Mouse (Mus musculus) layer of hippocampus, postnatal 25 days (tissue): ENCODE measurements around the gene Ctsa. TPM values are rescaled to one million over a fixed set of nuclear protein-coding genes. Genes with fewer than 3 reads are reported as not detected.
A peak's percentile ranks its signal among the peaks of the same experiment; 100 is the strongest.
"Not testable (repeated sequence)": the region's sequence is repeated elsewhere in the genome, so short reads cannot be mapped to it uniquely, and the experiment has no call there.

Experiments
- DNase-seq, 2 experiments: peaks; one replicate each; pipeline ENCODE4 v3.0.0; 2022; ENCODE audit warnings: mixed read lengths in 2 of 2, low spot score in 1 of 2; ENCODE audit errors: extremely low spot score in 1 of 2
- total RNA-seq, 2 experiments: library from RNA; stranded (reverse); gene quantifications; 2 replicates each; pipeline ENCODE4 v1.2.3; 2021

The Ctsa gene
- 100 to 1,000 TPM in 1 of 2 experiments, 10 to 100 TPM in 1; 93.3 to 106 TPM for total RNA-seq

GRCm38 (mm10) chr2:164832748-164833301 is at the start of gene Ctsa:
Ctsa (plus strand) TSS chr2:164832873.
- peak; percentile 70 for DNase-seq

- no peak for DNase-seq
Observed at GRCm38 (mm10) chr2:164783926-164784581, 48.6 kb upstream of the Ctsa start.

GRCm38 (mm10) chr2:164784869-164785420 is 47.7 kb upstream of the Ctsa start:
- no peak for DNase-seq

GRCm38 (mm10) chr2:164785481-164786387 is 46.9 kb upstream of the Ctsa start, which contains the start of gene Snx21:
Snx21 (plus strand) TSS chr2:164785823.
- peak; percentile 64 to 85 for DNase-seq

- DNase-seq = no peak
Observed at GRCm38 (mm10) chr2:164786388-164786885, 46.2 kb upstream of the Ctsa start.

GRCm38 (mm10) chr2:164787032-164787431 is 45.6 kb upstream of the Ctsa start:
- no peak for DNase-seq

GRCm38 (mm10) chr2:164787779-164788178 is 44.9 kb upstream of the Ctsa start:
- no peak for DNase-seq

GRCm38 (mm10) chr2:164788411-164788810 is 44.3 kb upstream of the Ctsa start:
- DNase-seq = no peak

- no peak for DNase-seq
Observed at GRCm38 (mm10) chr2:164790451-164790850, 42.2 kb upstream of the Ctsa start.

- no peak for DNase-seq
Observed at GRCm38 (mm10) chr2:164791841-164792261, 40.8 kb upstream of the Ctsa start.

- DNase-seq = no peak
Observed at GRCm38 (mm10) chr2:164792400-164793190, 40.1 kb upstream of the Ctsa start.

- DNase-seq = peak in 1 of 2 experiments; percentile 56
Observed at GRCm38 (mm10) chr2:164793236-164793635, 39.4 kb upstream of the Ctsa start.

- DNase-seq = no peak
Observed at GRCm38 (mm10) chr2:164793772-164794171, 38.9 kb upstream of the Ctsa start.

GRCm38 (mm10) chr2:164794293-164794692 is 38.4 kb upstream of the Ctsa start:
- DNase-seq = peak; percentile 63 to 84

- DNase-seq = no peak
Observed at GRCm38 (mm10) chr2:164795868-164796267, 36.8 kb upstream of the Ctsa start.

- DNase-seq = not testable (repeated sequence)
Observed at GRCm38 (mm10) chr2:164798554-164798953, 34.1 kb upstream of the Ctsa start.

- DNase-seq = no peak
Observed at GRCm38 (mm10) chr2:164800252-164801004, 32.2 kb upstream of the Ctsa start.

- no peak for DNase-seq
Observed at GRCm38 (mm10) chr2:164803201-164803920, 29.3 kb upstream of the Ctsa start.
